Mouse (Mus musculus) midbrain, embryonic 13.5 days (tissue): ENCODE measurements around the gene Thy1. TPM values are rescaled to one million over a fixed set of nuclear protein-coding genes. Genes with fewer than 3 reads are reported as not detected.

Source experiments
- ATAC-seq: fragments of 200-750 bp; cut with Nextera tagmentation; 2 replicates; pipeline ENCODE4 v1.8.0; 2017; ENCODE audit warnings: mild to moderate bottlenecking, moderate TSS enrichment, moderate library complexity
- H3K27ac ChIP-seq: fragments of 300-500 bp; sonication (generic); 2 replicates; pipeline ENCODE4 v1.5.1; 2015; ENCODE audit warnings: inconsistent platforms, mild to moderate bottlenecking, moderate library complexity
- H3K27me3 ChIP-seq: fragments of 300-500 bp; sonication (generic); 2 replicates; pipeline ENCODE4 v1.6.1; 2015; ENCODE audit warnings: mild to moderate bottlenecking, inconsistent platforms
- H3K36me3 ChIP-seq: fragments of 300-500 bp; sonication (generic); 2 replicates; pipeline ENCODE4 v1.6.1; 2015; ENCODE audit warnings: mild to moderate bottlenecking, inconsistent platforms
- H3K4me1 ChIP-seq: fragments of 300-500 bp; sonication (generic); replicated peaks from 2 replicates; pipeline ENCODE4 v1.6.1; 2015; ENCODE audit warnings: inconsistent platforms
- H3K4me2 ChIP-seq: fragments of 300-500 bp; sonication (generic); replicated peaks from 2 replicates; pipeline ENCODE4 v1.6.1; 2015; ENCODE audit warnings: moderate library complexity, mild to moderate bottlenecking, inconsistent platforms
- H3K4me3 ChIP-seq: fragments of 300-500 bp; sonication (generic); replicated peaks from 2 replicates; pipeline ENCODE4 v1.5.1; 2015; ENCODE audit warnings: mild to moderate bottlenecking, inconsistent platforms
- H3K9ac ChIP-seq: fragments of 300-500 bp; sonication (generic); replicated peaks from 2 replicates; pipeline ENCODE4 v1.6.1; 2015; ENCODE audit warnings: mild to moderate bottlenecking, inconsistent platforms
- H3K9me3 ChIP-seq: fragments of 300-500 bp; sonication (generic); 2 replicates; pipeline ENCODE4 v1.6.1; 2016; ENCODE audit warnings: mild to moderate bottlenecking, inconsistent platforms
- WGBS: fragments of 180-500 bp; shearing (Covaris S2); methylation state at CpG from one replicate; pipeline ENCODE4 v1.1.7; 2015; 5-methylcytosine and 5-hydroxymethylcytosine counted together
- polyA plus RNA-seq: library from polyadenylated mRNA; unstranded; fragments of >200 nt; fragmentation: Nextera tagmentation; extraction: Ambion mirVana; gene quantifications from 2 replicates; pipeline ENCODE4 v1.2.1, GENCODE M21; 2015

Gene Thy1
- polyA plus RNA-seq, 1 experiment from 2014 or later = 0.30 TPM

- no peak for ATAC-seq
- Histone ChIP-seq H3K27ac (no peak overlapping the region), H3K27me3 (no peaks in the 10 kb centered on the region), H3K9me3 (no peaks in the 10 kb centered on the region), H3K36me3 (no peaks in the 10 kb centered on the region), H3K4me2 (no peak overlapping the region), H3K4me1 (peaks cover 11% of the 10 kb centered on the region), H3K4me3 (no peak overlapping the region), H3K9ac (no peak overlapping the region)
- 89% methylated on average over 5 of the region's 5 CpGs for WGBS
These were observed 26.9 kb upstream of the Thy1 start for GRCm38 (mm10) chr9:44016304-44016703.

- no peak overlapping the region for H3K4me2 ChIP-seq
- H3K27ac ChIP-seq = no peak overlapping the region
- H3K36me3 ChIP-seq = no peaks in the 10 kb centered on the region
- H3K9me3 ChIP-seq = no peaks in the 10 kb centered on the region
- no peaks in the 10 kb centered on the region for H3K27me3 ChIP-seq
- no peak overlapping the region for H3K9ac ChIP-seq
- H3K4me1 ChIP-seq = peaks cover 2% of the 10 kb centered on the region
- WGBS = 79% methylated on average over 5 of the region's 5 CpGs
- ATAC-seq = no peak
- no peak overlapping the region for H3K4me3 ChIP-seq
These were observed 25.3 kb upstream of the Thy1 start for GRCm38 (mm10) chr9:44017846-44018245.

GRCm38 (mm10) chr9:44020001-44020400 lies 23.2 kb upstream of the Thy1 start:
- Histone ChIP-seq H3K27me3 (no peaks in the 10 kb centered on the region), H3K9ac (no peak overlapping the region), H3K4me2 (no peak overlapping the region), H3K4me1 (no peaks in the 10 kb centered on the region), H3K4me3 (no peak overlapping the region), H3K36me3 (no peaks in the 10 kb centered on the region), H3K27ac (no peak overlapping the region), H3K9me3 (no peaks in the 10 kb centered on the region)
- 85% methylated on average over 7 of the region's 7 CpGs for WGBS
- ATAC-seq = no peak

- no peak for ATAC-seq
- H3K4me1 ChIP-seq = no peaks in the 10 kb centered on the region
- no peaks in the 10 kb centered on the region for H3K9me3 ChIP-seq
- H3K27ac ChIP-seq = no peak overlapping the region
- WGBS = 78% methylated on average over 8 of the region's 8 CpGs
- H3K36me3 ChIP-seq = no peaks in the 10 kb centered on the region
- no peaks in the 10 kb centered on the region for H3K27me3 ChIP-seq
- no peak overlapping the region for H3K4me2 ChIP-seq
- no peak overlapping the region for H3K9ac ChIP-seq
- no peak overlapping the region for H3K4me3 ChIP-seq
These were observed 20.9 kb upstream of the Thy1 start for GRCm38 (mm10) chr9:44022100-44022847.

- no peaks in the 10 kb centered on the region for H3K4me1 ChIP-seq
- WGBS = 85% methylated on average over 3 of the region's 3 CpGs
- no peak overlapping the region for H3K27ac ChIP-seq
- H3K9me3 ChIP-seq = no peaks in the 10 kb centered on the region
- H3K9ac ChIP-seq = no peak overlapping the region
- no peaks in the 10 kb centered on the region for H3K36me3 ChIP-seq
- no peak overlapping the region for H3K4me2 ChIP-seq
- H3K27me3 ChIP-seq = no peaks in the 10 kb centered on the region
- no peak for ATAC-seq
- H3K4me3 ChIP-seq = no peak overlapping the region
These were observed 19.1 kb upstream of the Thy1 start for GRCm38 (mm10) chr9:44024096-44024495.

GRCm38 (mm10) chr9:44029580-44030236 lies 13.5 kb upstream of the Thy1 start:
- no peaks in the 10 kb centered on the region for H3K36me3 ChIP-seq
- H3K27me3 ChIP-seq = no peaks in the 10 kb centered on the region
- no peak for ATAC-seq
- no peak overlapping the region for H3K9ac ChIP-seq
- H3K4me3 ChIP-seq = no peak overlapping the region
- no peaks in the 10 kb centered on the region for H3K9me3 ChIP-seq
- 67% methylated on average over 5 of the region's 5 CpGs for WGBS
- H3K4me2 ChIP-seq = no peak overlapping the region
- H3K4me1 ChIP-seq = no peaks in the 10 kb centered on the region
- H3K27ac ChIP-seq = no peak overlapping the region

- WGBS = 92% methylated on average over 4 of the region's 4 CpGs
- no peak for ATAC-seq
These were observed 12.5 kb upstream of the Thy1 start for GRCm38 (mm10) chr9:44030646-44031045.

GRCm38 (mm10) chr9:44031079-44031478 lies 12.1 kb upstream of the Thy1 start:
- H3K27me3 ChIP-seq = no peaks in the 10 kb centered on the region
- no peak overlapping the region for H3K4me3 ChIP-seq
- ATAC-seq = no peak
- WGBS = 91% methylated on average over 5 of the region's 5 CpGs
- H3K4me2 ChIP-seq = no peak overlapping the region
- no peak overlapping the region for H3K9ac ChIP-seq
- no peaks in the 10 kb centered on the region for H3K9me3 ChIP-seq
- H3K36me3 ChIP-seq = no peaks in the 10 kb centered on the region
- no peak overlapping the region for H3K27ac ChIP-seq
- H3K4me1 ChIP-seq = no peaks in the 10 kb centered on the region

More at GRCm38 (mm10) chr9:44030646-44031045, 12.5 kb upstream of the Thy1 start:
- Histone ChIP-seq H3K36me3 (no peaks in the 10 kb centered on the region), H3K27me3 (no peaks in the 10 kb centered on the region), H3K4me1 (no peaks in the 10 kb centered on the region), H3K4me2 (no peak overlapping the region), H3K9ac (no peak overlapping the region), H3K27ac (no peak overlapping the region), H3K9me3 (no peaks in the 10 kb centered on the region), H3K4me3 (no peak overlapping the region)

- Histone ChIP-seq H3K27ac (no peak overlapping the region), H3K4me1 (no peaks in the 10 kb centered on the region), H3K9me3 (no peaks in the 10 kb centered on the region), H3K9ac (no peak overlapping the region), H3K4me2 (no peak overlapping the region), H3K27me3 (no peaks in the 10 kb centered on the region), H3K36me3 (no peaks in the 10 kb centered on the region), H3K4me3 (no peak overlapping the region)
- WGBS = 89% methylated on average over 4 of the region's 4 CpGs
- no peak for ATAC-seq
These were observed 11.2 kb upstream of the Thy1 start for GRCm38 (mm10) chr9:44031946-44032345.

GRCm38 (mm10) chr9:44033317-44033716 lies 9.9 kb upstream of the Thy1 start:
- no peaks in the 10 kb centered on the region for H3K36me3 ChIP-seq
- no peak for ATAC-seq
- no peak overlapping the region for H3K4me3 ChIP-seq
- H3K9me3 ChIP-seq = no peaks in the 10 kb centered on the region
- H3K9ac ChIP-seq = no peak overlapping the region
- WGBS = 93% methylated on average over 5 of the region's 5 CpGs
- no peaks in the 10 kb centered on the region for H3K4me1 ChIP-seq
- no peaks in the 10 kb centered on the region for H3K27me3 ChIP-seq
- H3K4me2 ChIP-seq = no peak overlapping the region
- H3K27ac ChIP-seq = no peak overlapping the region

GRCm38 (mm10) chr9:44033957-44034727 lies 9.0 kb upstream of the Thy1 start:
- H3K9ac ChIP-seq = no peak overlapping the region
- H3K27ac ChIP-seq = no peak overlapping the region
- H3K9me3 ChIP-seq = no peaks in the 10 kb centered on the region
- ATAC-seq = no peak
- WGBS = 78% methylated on average over 13 of the region's 13 CpGs
- H3K27me3 ChIP-seq = no peaks in the 10 kb centered on the region
- H3K4me1 ChIP-seq = no peaks in the 10 kb centered on the region
- no peaks in the 10 kb centered on the region for H3K36me3 ChIP-seq
- no peak overlapping the region for H3K4me3 ChIP-seq
- H3K4me2 ChIP-seq = no peak overlapping the region

- WGBS = 97% methylated on average over 5 of the region's 5 CpGs
- no peak overlapping the region for H3K27ac ChIP-seq
- peaks cover 6% of the 10 kb centered on the region for H3K27me3 ChIP-seq
- H3K36me3 ChIP-seq = no peaks in the 10 kb centered on the region
- no peak for ATAC-seq
- H3K9me3 ChIP-seq = no peaks in the 10 kb centered on the region
- no peak overlapping the region for H3K4me3 ChIP-seq
- H3K9ac ChIP-seq = no peak overlapping the region
- no peak overlapping the region for H3K4me2 ChIP-seq
- no peaks in the 10 kb centered on the region for H3K4me1 ChIP-seq
These were observed 6.1 kb upstream of the Thy1 start for GRCm38 (mm10) chr9:44037106-44037505.
